Mouse (Mus musculus) kidney, adult 8-10 months (tissue): ENCODE measurements at regions not wholly inside any gene's neighbourhood (a gene's known extent, or its start where the extent isn't known, plus 50 kb on each side); places are given as distances from the start of the nearest gene placed in this dataset.

Source experiments
- DNase-seq, 2 experiments: peaks; one replicate each; pipeline ENCODE4 v3.0.0; 2022

DNA sequence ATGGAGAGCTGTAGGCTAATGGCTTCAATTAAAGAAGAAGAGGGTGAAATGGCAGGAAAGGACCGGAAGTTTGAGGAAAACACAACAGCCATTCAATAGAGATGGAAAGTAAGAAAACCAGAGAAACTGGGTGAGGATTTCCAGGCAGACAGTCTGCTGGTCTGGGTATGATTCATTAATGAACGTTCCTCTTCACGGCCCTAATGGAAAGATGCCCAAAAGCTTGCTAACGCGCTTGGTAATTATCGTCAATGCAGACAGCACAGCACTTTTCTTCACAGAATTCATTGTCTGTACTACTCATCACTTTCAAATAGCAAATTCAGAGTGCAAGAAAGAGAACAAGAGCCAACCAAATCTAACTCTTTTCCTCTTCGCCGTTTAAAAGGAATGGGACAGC is 60.3 kb downstream of the Ing2 start:
- no peak for DNase-seq

DNA sequence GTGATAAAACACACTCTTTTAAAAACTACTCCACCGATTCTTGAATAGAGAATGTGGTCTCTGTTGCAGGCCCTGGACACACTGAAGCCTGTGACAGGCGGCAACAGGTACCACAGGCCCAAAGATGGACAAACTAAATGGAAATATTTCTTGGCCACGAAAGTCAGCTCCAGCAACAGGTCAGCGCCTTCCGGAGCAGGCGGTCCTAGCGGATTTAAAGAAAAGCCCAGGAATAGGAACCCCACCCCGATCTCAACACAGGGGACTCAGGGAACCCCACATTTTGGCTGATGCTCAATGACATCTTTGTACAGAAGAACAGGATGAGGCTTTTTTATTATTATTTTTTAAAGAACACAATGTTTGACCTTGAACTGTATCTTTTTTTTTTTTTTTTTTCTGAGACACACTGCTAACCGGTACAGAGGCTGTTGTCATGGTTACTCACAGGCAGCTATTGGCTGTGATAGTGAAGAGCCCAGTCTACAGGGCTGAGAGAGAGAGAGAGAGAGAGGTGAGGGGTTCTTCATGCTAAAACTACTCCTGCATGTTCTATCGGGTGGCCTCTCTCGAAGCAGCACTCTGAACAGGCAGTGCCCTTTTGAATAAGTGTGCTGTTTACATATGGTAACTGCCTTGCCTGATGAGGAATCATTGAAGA is 63.5 kb downstream of the Ing2 start:
- DNase-seq = no peak

DNA sequence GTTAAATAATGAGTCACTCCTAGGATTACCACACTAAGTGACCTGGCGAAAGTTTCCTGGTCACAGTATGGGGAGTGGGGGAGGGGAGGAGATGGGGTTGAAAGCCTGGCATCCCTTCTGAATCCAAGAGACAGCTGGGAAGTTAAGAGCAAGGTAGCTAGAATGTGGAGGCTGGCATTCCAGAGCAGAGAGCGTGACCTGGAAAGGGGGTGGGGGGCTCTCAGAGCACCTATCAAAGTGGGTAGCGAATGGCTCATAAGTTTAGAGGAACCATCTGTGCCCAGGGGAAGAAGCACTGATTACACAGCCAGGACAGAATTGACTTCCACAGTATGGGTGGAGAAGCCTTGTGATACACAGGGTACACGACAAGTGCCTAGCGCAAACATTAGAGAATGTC is 65.4 kb downstream of the Ing2 start:
- DNase-seq = no peak

DNA sequence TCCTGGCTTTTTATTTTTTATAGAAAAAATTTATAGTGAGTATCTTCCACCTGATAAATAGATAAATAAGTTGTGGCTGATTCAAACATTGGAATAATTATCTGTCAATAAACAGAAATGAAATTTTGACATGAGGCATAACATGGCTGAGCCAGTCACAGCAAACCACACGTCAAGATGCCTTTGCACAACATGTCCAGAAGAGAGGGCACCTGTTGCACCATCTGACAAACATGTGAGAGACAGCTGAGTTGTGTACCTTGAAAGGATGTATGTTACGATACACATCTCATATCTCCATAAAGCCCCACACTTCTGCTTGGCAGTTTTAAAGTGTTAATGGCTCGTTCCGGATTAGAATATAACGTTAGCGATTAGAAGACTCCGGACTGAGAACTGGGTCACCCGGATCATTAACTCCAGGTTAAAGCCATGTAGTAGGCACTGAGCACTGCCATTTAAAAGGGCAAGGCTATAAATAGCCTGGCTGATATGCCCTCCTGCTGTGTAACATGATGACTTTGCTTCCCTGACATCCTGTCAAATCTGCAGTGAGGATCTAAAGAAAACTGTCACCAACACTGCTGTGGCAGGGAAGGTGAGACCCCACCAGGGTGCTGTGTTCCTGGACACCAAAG is 70.9 kb downstream of the Rwdd4a start:
- peak; percentile 34 to 44 for DNase-seq
